Mouse (Mus musculus): Measurements from ENCODE around the gene Stmnd1.
"Not testable (repeated sequence)": the region's sequence is repeated elsewhere in the genome, so short reads cannot be mapped to it uniquely, and the experiment has no call there.

Gene Stmnd1

DNA sequence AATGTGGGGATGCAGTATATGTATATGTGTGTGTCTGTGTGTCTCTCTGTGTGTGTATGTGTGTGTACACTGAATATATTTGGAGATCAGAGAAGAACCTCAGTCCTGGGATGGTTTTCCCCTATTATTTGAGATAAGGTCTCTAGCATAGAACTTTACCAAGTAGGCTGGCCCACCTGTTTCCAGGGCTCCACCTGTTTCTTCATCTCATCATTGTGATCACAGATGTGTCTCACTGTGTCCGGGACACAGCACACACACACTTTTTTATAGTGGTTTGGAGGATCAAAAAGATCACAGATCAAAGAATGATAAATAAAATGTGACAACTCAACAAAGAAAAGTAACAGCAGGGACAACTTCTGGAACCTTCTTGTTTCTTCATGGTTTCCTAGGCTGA lies 17.0 kb downstream of the Stmnd1 start:
- no peak for DNase-seq (ENCODE audit: low spot score)

DNA sequence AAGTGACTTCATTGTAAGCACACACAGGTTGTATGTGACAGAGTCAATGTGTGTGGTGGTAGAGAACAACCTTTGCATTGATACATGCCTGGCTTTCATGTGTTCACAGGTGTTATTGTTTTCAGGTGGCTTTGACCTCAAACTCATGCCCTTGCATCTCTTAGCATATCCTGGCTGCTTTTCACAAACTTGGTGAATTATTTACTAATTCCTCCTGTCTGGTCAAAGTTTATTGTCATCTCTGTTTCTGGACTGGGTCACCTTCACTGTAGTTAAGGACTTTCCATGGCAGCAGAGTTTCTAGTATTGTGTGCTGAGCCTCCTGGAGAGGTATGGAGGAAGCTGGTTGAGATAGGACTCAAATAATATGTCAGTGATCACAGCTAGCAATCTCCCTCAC lies 20.8 kb downstream of the Stmnd1 start:
- DNase-seq (ENCODE audit: low spot score): no peak

DNA sequence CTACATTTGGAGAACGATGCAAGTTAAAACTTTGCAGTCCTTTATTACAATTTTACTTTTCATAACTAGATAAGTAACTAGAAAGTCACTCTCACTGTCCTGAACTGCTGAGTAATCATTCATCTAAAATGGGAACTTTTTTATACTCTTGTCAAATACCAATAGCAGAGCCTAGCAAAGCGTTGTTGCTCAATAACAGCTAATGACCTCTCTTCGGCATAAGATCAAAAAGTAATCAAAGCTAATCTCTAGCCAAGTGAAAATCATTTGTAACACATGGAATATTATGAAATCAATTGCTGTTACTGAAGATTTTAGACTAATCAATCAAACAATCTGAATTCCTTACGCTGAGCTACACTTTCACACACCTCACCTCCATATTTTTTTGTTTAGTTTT lies 24.2 kb downstream of the Stmnd1 start:
- DNase-seq (ENCODE audit: low spot score): no peak

DNA sequence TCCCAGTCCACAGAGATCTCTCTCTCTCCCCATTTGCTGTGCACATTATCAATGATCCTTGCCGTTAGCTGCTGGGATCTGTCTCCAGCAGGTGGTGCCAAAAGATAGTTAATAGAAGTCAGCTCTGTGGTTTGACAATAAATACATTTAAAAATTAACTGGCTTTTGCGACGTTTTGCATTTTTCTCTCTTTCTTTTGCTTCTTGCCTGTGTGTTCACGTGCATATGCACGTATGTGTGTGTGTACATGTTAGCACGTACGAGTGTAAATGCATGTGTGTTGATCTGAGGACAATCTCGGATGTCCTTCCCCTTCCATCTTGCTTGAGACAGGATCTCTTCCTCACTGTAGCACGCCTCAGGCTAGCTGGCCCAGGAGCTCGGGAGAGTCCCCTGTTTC lies 37.3 kb downstream of the Stmnd1 start:
- DNase-seq (ENCODE audit: low spot score): peak; percentile 61

DNA sequence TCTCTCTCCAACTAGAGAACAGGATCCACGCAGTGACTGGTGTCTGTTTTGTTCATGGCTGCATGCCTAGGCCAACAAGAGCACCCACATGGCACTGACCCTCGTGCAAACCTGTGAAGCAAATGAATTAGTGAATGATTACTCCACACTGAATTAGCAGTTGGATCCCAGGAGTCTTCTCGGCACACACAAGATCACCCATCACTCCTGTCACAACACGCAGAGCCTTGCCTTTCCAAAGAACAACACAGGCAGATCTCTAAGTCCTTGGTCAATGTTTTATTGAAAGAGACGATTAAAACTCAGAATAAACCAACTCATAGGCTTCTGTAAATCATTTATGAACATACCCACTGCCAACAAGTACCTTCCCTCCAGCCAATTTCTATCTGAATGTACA lies 39.7 kb downstream of the Stmnd1 start:
- no peak for DNase-seq (ENCODE audit: low spot score)

DNA sequence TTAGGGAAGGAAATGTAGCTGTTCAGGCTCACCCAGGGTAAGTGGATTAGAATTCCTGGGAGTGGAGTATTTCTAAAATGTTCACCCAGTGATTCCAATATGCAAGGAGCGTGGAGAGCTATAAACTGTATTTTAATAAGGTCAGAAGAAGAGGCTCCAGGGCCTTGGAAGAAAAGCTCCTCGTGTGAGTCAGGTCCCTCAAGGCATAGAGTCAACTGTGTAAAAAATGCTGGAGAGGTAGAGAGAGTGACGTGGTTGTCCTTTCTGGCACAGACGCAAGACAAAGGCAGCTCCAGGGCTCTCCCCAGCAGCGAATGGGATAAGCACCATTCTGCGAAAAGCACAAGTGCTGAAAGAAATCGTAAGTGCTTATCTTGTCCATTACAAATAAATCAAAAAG lies 41.6 kb downstream of the Stmnd1 start:
- DNase-seq (ENCODE audit: low spot score): no peak

DNA sequence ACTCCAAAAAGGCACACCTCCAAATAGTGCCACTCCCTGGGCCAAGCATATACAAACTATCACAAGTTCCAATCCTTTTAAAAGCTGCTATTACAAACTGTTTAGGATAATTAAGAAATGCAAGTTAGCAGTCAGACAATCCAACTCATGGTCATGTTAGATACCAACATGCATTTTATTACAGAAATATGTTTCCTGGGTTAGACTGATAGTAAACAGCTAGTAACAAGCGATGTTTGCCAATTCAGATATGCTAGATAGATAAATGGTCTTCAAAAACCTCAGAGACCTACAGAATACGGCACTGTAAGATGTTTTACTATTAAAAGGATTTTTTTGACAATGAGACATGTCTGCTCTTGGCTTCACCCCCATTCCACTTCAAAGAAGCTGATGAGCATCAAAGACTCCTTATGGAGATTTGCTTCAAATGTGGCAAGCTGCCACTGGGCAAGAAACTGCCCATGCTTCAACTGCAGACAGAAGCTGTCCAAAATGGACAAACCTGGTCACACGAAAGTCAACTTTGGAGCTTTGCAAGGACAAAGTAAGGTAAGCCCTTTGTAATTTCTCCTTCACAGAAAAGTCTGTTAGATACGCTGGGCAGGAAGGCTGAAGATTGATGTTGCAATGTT lies 52.9 kb downstream of the Stmnd1 start:
- no peak for DNase-seq (ENCODE audit: low spot score)

DNA sequence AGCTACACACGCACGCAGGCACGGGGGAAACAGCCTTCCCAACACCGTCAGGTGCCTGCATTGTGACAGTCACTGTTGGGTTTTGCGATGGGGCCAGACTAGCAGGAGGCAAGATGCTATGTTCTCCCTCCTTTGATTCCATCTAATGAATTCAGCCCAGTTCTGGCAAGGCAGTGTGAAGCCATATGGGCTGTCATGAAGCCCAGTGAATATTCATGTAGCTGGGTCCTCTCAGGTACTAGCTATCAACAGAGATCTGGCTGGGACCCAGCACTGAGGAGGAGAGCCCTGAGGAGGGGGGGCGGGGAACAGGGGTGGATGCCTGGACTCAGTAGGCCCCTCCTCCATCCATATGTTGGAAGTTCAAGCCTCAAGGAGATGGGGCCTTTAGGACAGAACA lies 61.5 kb downstream of the Stmnd1 start:
- DNase-seq (ENCODE audit: low spot score): peak; percentile 21

DNA sequence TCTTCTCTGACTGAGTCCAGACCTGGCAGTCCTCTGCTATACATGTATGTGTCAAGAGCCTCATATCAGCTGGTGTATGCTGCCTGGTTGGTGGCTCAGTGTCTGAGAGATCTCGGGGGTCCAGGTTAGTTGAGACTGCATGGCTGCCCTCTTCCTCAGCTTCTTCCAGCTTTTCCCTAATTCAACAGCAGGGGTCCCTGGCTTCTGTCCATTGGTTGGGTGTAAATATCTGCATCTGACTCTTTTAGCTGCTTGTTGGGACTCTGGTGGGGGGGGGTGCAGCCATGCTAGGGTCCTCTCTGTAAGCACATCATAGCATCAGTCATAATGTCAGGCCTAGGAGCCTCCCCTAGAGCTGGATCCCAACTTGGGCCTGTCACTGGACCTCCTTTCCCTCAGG lies 62.8 kb downstream of the Stmnd1 start:
- not testable (repeated sequence) for DNase-seq (ENCODE audit: low spot score)

DNA sequence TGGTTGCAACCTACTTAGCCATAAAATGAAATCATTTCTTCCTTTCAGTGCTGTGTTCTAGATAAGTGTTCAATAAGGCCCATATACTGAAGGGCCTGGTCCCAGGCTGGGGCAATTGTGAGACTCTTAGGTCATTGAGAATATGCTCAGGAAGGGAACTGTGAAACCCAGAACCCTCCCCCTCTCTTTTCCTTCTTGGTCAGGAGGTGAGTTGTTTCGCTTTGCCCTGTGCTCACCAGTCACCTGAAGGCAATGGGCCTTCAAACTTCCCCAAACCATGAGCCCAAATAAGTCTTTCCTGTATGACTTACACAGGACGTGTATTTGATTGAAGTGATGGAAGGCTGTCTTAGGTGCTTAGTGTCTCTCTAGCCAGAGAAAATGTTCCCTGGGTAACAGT lies 64.3 kb downstream of the Stmnd1 start:
- no peak for DNase-seq (ENCODE audit: low spot score)

DNA sequence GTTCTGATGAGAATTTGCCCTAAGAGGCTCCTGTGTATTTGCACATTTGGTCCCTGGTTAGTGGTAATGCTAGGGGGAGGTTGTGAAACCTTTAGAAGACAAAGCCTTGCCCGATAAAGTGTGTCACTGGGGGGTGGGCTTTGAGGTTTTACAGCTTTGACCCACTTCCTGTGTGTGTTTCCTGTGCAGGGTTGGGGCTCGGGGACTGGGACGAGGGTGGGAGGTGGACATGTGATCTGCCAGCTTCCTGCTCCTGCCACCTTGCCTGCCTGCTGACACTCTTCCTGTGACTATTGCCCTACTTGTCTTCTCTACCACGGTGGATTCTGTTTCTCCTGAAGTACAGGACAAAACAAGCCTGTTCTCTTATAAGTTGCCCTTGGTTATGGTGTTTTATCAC lies 66.4 kb downstream of the Stmnd1 start:
- DNase-seq (ENCODE audit: low spot score): no peak

DNA sequence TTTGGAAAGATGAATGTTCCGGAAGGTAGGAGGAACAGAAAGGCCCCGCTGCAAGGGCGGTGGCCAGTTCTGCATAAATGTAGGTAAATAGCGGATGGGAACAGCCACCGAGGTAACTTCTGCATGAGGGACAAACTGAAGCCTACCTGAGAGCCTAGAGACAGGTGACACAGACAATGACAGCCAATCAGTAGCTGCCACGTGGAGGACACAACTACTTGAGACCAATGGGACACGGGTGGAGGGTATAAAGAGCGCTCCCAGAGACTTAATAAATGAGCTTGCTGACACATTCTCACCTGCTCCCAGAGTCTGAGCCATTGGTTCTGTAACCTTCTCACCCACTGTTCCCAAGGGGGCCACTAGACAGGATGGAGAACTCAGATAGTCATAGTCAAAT lies 67.1 kb downstream of the Stmnd1 start:
- no peak for DNase-seq (ENCODE audit: low spot score)

DNA sequence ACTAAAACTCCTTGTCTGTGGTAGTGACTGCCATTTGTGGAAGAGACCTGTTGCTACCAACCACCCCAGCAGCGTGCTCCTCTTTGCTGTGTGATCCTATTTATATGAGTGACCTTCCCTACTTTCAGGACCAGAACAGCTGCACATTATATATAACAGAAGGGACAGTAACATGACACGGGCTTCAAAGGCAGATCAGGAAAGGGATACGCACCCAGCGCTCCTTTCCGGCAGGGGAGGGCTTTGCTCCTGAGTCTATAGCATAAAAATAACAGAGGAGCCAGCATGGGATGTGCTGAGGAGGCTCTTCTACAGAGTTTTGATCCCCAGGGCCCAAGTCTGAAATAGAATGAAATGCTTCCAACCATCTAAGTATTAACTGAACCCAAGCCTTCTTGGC lies 67.9 kb downstream of the Stmnd1 start:
- DNase-seq (ENCODE audit: low spot score): no peak

DNA sequence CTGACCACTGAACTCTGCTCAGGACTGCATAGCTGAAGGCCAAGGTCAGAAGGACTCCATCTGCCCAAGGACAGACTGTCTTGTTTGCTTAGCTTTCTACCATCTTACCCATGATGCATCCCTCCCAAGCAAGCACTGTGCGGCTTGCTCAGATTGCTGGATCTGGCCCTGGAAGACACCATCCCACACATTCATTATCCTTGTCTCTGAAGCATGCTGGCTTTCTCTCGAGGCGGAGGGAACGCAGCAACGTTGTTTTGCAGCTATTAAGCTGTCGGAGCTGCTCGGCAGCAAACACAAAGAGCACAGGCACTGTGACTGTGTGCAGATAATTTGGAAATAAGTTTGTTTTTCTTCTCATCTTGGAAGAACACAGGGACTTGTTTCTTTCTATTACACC lies 69.7 kb downstream of the Stmnd1 start:
- DNase-seq (ENCODE audit: low spot score): no peak

DNA sequence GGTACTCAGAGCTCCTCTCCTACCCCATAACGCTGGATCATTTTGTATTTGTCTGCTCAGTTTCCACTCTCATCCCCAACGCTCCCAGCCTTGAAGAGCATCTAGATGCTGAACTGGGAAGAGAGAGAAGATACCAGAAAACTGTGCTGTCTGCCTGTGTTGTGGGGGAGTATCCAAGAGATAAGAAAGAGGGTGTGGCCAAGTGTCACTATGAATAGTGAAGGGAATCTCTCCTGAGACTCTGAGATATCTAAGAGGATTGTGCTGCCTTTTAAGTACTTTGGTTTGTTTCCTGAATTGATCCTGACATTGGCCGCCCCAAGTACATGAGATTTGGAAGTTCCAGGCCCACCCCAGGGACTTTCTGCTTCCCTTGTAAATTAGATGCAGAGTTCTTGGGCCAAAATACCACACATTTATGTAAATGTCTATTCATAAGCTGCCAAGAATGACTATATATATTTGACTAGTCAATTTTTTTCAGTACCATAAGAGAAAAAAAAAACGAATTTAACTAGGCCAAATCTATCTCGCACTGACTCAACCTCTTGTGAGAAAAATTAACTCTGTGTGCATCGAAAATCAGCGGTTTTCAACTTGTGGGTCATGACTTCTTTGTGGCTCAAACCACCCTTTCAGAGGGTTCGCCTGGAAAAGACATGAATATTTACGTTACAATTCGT lies 73.5 kb downstream of the Stmnd1 start:
- no peak for DNase-seq (ENCODE audit: low spot score)

DNA sequence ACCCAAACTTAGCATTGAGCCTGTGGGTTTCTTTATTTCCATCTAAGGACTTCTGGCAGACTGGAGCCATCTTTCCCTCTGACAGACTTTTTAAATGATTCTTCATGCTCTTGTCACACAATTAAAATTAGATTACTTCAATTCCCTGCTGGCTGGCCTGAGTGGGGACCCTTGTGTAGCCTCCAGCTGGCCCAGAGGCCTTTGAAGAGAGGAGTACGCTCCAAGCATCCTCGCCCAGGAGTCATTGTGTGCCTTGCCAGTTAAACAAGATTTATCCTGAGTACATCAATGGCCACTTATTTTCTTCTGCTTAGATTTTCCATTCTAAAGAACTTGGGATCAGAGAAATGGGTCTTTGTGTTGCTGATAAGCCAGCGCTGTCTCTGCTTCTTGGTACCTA lies 76.1 kb downstream of the Stmnd1 start:
- DNase-seq (ENCODE audit: low spot score): no peak
